Mouse (Mus musculus) small intestine, adult 2 months (tissue): ENCODE results near the gene Rassf1.

Experiments used
- CTCF ChIP-seq: fragments of 200-500 bp; IDR thresholded peaks from 2 replicates; pipeline ENCODE4 v1.5.1; 2012; ENCODE audit warnings: low read depth, mild to moderate bottlenecking, control low read depth, inconsistent platforms, low read length, moderate library complexity, mixed read lengths; ENCODE audit not compliant: insufficient replicate concordance, insufficient read length; ENCODE audit errors: extremely low read depth
- POLR2A ChIP-seq: fragments of 200-500 bp; IDR thresholded peaks from 2 replicates; pipeline ENCODE4 v1.6.1; 2012; ENCODE audit warnings: low read depth, mild to moderate bottlenecking, control low read depth, inconsistent platforms, low read length, moderate library complexity

DNA sequence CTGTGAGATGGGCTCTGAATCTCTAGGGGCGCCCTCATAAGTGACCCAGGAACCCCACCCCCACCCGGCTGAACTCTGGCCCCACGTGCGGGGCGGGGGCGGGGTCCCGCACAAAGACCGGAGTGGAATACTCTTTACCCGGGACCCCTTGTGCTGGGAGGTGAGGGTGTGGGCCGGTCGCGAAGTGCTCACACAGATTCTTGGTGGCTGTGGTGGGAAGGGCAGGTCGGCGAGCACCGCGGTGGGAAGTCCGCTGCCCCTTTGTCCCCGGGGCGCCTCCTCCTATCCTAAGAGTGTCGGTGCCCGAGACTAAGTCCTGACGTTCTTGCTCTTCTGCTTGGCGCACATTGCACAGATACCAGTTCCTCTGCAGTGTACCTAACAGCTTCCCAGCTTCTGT lies 17.9 kb downstream of the Rassf1 start:
- no peak for TF ChIP-seq CTCF
- TF ChIP-seq POLR2A: no peak
